Mouse (Mus musculus) kidney, adult 9 months (tissue): ENCODE data around the gene Amhr2.

Experiments
- DNase-seq: peaks from one replicate; pipeline ENCODE4 v3.0.0; 2022

The Amhr2 gene

DNA sequence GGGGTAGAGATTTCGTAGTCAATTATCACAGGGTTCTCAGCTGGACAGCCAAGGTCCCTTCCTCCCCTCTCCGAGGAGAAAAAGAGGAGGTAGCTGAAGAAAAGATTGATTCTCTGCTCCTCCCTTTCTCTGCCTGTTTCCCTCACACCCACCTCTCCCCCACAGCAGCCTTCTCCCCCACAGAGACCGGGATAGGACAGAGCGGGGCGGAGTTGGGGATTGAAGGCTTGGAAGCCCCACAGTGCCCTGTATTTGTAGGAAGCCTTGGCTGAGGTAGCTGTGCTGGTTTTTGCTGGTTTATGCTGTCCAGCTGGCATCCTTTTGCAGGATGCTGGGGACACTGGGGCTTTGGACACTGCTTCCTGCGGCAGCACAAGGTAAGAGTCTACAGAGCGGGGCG, at the start of gene Amhr2:
TSS of gene Amhr2 (plus strand) at position 222 of the 400 bp plus-strand sequence.
- no peak for DNase-seq

DNA sequence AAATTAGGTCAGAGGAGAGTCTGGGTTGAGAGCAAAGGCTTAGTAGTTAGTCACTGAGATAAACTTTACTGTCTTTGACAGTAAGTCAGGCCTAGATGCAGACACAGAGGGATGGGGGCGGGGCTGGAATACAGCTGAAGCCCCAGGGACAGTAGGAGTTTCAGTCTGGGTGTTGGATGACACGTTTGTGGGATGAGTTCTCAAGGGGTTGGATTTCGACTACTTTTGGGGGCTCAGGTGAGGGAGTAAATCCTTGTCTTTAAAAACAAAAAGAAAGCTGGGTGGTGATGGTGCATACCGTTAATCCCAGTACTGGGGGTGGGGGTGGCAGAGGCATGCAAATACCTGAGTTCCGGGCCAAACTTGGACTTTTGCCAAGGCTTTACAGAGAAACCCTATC, 46.5 kb upstream of the Amhr2 start:
- DNase-seq, result no peak

DNA sequence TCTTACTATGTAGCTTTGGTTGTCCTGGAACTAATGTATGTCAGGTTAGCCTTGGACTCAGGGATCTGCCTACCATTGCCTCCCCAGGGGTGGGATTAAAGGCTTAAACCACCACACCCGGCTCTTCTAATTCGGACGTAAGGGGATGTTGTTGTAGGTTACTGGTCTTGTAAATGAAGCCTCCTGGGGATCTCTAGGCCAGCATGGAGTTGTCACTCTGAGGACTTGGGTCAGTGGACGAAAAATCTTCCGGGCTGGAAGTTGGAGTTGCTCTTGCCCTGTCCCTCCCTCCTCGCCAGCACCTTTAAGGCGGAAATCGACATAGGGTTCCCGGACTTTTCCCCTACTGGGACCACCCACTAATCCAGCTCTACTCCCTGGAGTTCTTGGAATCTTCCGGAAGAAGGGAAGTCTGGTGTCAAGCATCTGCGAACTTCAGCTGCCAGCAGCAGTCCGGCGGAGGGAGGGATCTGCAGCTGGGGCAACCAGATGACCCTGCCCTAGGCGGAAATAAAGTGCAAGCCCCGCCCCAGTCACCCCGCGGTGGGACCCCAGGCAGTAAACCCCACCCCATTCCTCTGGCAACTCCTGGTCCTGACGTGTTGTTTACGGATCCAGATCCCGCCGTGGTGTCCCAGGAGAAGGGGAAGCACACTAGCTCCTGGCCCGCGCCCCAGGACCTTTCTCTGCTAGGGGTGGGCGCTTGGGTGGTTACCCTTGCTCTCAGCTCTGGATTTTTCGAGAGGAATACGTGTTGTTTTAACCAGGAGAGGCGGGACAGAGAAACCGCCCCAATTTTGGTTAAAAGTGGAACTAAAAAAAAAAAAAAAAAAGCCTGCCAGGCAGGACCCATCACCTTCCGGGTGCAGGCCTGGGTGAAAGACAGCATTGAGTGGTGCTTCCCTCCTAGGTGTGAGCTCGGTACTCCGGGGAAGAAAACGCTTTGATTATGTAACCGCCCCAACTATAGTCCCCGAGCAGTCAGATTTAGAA, 45.6 kb upstream of the Amhr2 start:
- peak; percentile 97 for DNase-seq

DNA sequence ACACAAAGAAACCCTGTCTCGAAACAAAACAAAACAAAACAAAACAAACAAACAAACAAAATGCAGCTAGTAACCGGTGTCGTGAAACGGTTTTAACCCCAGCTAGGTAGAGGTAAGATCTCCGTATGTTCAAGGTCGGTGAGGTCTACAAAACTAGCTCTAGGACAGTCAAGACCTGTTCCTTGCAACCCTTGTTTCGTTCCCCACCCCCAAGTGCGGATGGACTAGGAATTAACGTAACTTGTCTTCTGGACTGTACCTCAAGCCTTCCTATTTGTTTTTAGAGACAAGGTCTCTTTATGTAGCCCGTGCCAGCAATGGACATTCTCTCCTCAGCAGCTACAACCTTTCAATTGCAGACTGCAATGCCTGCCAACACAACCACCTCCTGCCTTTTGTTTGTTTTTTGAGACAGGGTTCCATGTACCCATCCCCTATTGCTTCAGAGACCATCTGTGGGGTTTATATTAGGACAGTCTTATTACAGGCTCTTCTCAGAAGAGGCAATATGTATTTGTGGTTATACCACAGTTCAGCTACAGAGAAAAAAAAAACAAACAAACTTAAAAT, 44.6 kb upstream of the Amhr2 start:
- DNase-seq, result no peak

- DNase-seq, result no peak
These were observed 43.9 kb upstream of the Amhr2 start for GRCm38 (mm10) chr15:102401278-102401677.

- no peak for DNase-seq
These were observed 43.0 kb upstream of the Amhr2 start for GRCm38 (mm10) chr15:102402210-102402609.

- DNase-seq, result no peak
These were observed 40.3 kb upstream of the Amhr2 start for GRCm38 (mm10) chr15:102404608-102405488.

- DNase-seq, result peak; percentile 100
These were observed 39.5 kb upstream of the Amhr2 start, which contains the start of gene Sp1 for GRCm38 (mm10) chr15:102405489-102406195. Gene Sp1 (plus strand): TSS chr15:102406143.

DNA sequence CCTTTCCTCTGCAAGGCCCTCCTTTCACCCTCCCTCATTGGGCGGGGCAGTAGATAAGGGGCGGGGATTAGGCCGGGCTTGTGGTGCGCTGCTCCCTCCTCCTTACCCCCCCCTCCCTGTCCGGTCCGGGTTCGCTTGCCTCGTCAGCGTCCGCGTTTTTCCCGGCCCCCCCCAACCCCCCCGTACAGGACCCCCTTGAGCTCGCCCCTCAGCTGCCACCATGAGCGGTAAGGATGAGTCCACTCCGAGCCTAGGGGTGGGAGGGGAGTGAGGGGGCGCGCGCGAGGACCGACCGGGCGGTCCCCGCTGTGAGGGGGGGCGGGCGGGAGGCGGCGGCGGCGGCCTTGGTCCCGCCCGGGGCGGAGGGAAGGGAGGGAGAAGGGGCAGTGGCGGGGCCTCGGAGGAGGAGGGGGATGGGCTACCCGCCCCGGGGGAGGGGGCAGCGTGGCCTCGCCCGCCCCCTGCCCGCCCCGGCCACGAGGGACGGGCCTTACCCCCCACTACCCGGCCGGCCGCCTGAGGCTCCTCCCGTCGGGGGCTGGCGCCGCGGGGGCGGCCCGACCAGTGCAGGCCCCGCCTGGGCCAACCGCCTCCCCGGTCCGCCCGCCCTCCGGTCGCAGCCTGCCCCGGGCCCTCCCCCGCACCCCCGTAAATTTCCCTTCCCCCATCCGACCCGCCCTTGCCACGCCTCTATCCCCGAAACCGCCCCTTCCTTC, 38.8 kb upstream of the Amhr2 start:
- DNase-seq, result peak; percentile 88

- no peak for DNase-seq
These were observed 38.1 kb upstream of the Amhr2 start for GRCm38 (mm10) chr15:102406912-102407580.

- DNase-seq, result no peak
These were observed 37.2 kb upstream of the Amhr2 start for GRCm38 (mm10) chr15:102407681-102408557.

DNA sequence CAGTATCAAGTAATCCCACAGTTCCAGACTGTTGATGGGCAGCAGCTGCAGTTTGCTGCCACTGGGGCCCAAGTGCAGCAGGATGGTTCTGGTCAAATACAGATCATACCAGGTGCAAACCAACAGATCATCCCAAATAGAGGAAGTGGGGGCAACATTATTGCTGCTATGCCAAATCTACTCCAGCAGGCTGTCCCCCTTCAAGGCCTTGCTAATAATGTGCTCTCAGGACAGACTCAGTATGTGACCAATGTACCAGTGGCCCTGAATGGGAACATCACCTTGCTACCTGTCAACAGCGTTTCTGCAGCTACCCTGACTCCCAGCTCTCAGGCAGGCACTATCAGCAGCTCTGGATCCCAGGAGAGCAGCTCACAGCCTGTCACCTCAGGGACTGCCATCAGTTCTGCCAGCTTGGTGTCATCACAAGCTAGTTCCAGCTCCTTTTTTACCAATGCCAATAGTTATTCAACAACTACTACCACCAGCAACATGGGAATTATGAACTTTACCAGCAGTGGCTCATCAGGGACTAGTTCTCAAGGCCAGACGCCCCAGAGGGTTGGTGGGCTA, 36.5 kb upstream of the Amhr2 start:
- DNase-seq, result no peak

DNA sequence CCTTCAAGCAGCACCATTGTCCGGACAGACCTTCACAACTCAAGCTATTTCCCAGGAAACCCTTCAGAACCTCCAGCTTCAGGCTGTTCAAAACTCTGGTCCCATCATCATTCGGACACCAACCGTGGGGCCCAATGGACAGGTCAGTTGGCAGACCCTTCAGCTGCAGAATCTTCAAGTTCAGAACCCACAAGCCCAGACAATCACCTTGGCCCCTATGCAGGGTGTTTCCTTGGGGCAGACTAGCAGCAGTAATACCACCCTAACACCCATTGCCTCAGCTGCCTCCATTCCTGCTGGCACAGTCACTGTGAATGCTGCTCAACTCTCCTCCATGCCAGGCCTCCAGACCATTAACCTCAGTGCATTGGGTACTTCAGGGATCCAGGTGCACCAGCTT, 35.9 kb upstream of the Amhr2 start:
- no peak for DNase-seq

DNA sequence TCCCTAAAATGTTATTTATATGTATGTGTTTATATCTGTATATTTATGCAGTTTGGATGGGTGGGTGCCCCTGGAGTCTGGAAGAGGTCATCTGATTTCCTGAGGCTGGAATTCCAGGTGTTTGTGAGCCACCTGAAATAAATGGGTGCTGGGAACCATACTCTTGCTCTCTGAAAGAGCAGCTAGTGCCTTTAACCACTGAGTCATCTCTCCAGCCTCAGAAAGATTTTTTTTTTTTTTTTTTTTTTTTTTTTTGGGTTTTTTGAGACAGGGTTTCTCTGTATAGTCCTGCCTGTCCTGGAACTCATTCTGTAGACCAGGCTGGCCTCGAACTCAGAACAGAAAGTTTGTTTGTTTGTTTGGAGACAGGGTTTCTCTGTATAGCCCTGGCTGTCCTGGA, 34.1 kb upstream of the Amhr2 start:
- DNase-seq, result no peak

GRCm38 (mm10) chr15:102413687-102414086, 31.5 kb upstream of the Amhr2 start:
- no peak for DNase-seq

- no peak for DNase-seq
These were observed 27.6 kb upstream of the Amhr2 start for GRCm38 (mm10) chr15:102417524-102417923.

DNA sequence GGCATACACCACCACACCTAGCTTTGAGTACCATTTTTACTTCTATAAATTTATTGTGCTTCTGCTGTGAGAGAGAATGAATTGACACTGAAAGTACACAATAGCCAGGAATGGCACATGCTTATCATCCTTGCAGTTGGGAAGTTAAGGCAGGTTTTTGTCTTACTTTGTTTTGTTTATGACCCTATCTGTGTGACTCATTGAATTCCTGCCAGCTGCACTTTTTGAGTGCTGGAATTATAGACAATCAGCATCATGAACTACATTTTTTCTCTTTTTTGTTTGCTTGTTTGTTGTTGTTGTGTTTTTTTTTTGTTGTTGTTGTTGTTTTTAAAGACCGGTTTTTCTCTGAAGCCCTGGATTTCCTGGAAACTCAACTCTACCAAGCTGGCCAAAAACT, 24.2 kb upstream of the Amhr2 start:
- no peak for DNase-seq

DNA sequence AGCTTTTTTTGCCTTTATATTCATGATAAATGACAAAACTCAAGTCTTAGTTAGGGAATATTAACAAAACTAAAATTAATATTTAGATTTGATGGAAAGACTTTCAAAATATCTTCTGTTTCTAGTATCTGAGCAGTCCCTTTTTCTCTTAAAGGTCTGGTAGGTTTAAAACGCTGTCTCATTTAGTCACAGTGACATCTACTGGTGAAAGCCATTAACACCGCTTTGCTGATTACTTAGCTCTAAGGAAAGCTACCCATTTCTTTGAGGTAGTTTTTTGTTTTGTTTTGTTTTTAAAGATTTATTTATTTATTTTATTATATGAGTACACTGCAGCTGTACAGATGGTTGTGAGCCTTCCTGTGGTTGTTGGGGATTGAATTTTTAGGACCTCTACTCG, 23.7 kb upstream of the Amhr2 start:
- peak; percentile 75 for DNase-seq

- no peak for DNase-seq
These were observed 21.4 kb upstream of the Amhr2 start for GRCm38 (mm10) chr15:102423602-102424240.
